Mouse (Mus musculus) MEL (cell line): ENCODE data around the gene Fam50a. TPM values are rescaled to one million over a fixed set of nuclear protein-coding genes. Genes with fewer than 3 reads are reported as not detected.

Experiments used
- DNase-seq: peaks from one replicate; pipeline ENCODE4 v3.0.0; 2011; ENCODE audit warnings: low read depth, low spot score
- H3K27ac ChIP-seq: 2 replicates; pipeline ENCODE4 v1.5.1; 2012; ENCODE audit warnings: low read depth, mild to moderate bottlenecking, control low read depth, low read length, moderate library complexity; ENCODE audit not compliant: control insufficient read depth
- H3K27me3 ChIP-seq, 2 experiments: fragments of 150-350 bp in 1 of 2; sonication (generic) in 1 of 2; 2 replicates each; pipeline ENCODE4 v1.6.1; 2012; ENCODE audit warnings: low read length in 2 of 2, mild to moderate bottlenecking in 2 of 2, improper control_type of control experiment in 1 of 2, moderate library complexity in 1 of 2; ENCODE audit not compliant: insufficient read depth in 2 of 2, control insufficient read depth in 1 of 2
- H3K36me3 ChIP-seq, 2 experiments: 2 replicates each; pipeline ENCODE4 v1.6.1; 2012 to 2014; ENCODE audit warnings: low read length in 2 of 2, improper control_type of control experiment in 1 of 2, inconsistent platforms in 1 of 2, mild to moderate bottlenecking in 1 of 2; ENCODE audit not compliant: insufficient read depth in 2 of 2, control insufficient read depth in 1 of 2
- H3K4me1 ChIP-seq, 2 experiments: fragments of 150-350 bp in 1 of 2; sonication (generic) in 1 of 2; 2 replicates each; pipeline ENCODE4 v1.6.1; 2012; ENCODE audit warnings: low read length in 2 of 2, improper control_type of control experiment in 1 of 2, mild to moderate bottlenecking in 1 of 2; ENCODE audit not compliant: insufficient read depth in 2 of 2, control insufficient read depth in 1 of 2
- H3K4me3 ChIP-seq, 2 experiments: fragments of 150-350 bp in 1 of 2; sonication (generic) in 1 of 2; 2 replicates each; pipeline ENCODE4 v1.5.1; 2012; ENCODE audit warnings: low read depth in 2 of 2, low read length in 2 of 2, mild to moderate bottlenecking in 2 of 2, moderate library complexity in 2 of 2, control low read depth in 1 of 2, improper control_type of control experiment in 1 of 2; ENCODE audit not compliant: control insufficient read depth in 1 of 2, insufficient read depth in 1 of 2
- H3K79me2 ChIP-seq: 2 replicates; pipeline ENCODE4 v1.6.1; 2012; ENCODE audit warnings: mild to moderate bottlenecking, low read length, moderate library complexity; ENCODE audit not compliant: control insufficient read depth, poor library complexity, insufficient read depth
- H3K9ac ChIP-seq: 2 replicates; pipeline ENCODE4 v1.6.1; 2012; ENCODE audit warnings: low read depth, mild to moderate bottlenecking, control low read depth, low read length, moderate library complexity; ENCODE audit not compliant: control insufficient read depth, poor library complexity, severe bottlenecking
- H3K9me3 ChIP-seq: fragments of 150-350 bp; sonication (generic); replicated peaks from 2 replicates; pipeline ENCODE4 v1.6.1; 2012; ENCODE audit warnings: mild to moderate bottlenecking, low read length, improper control_type of control experiment, moderate library complexity; ENCODE audit not compliant: insufficient read depth
- BHLHE40 ChIP-seq: IDR thresholded peaks from 2 replicates; pipeline ENCODE4 v1.6.1; 2012; ENCODE audit warnings: low read depth, mild to moderate bottlenecking, inconsistent platforms, low read length, improper control_type of control experiment, borderline replicate concordance
- ELF1 ChIP-seq: IDR thresholded peaks from 2 replicates; pipeline ENCODE4 v1.6.1; 2014; ENCODE audit warnings: low read depth, mild to moderate bottlenecking, inconsistent platforms, low read length, improper control_type of control experiment, moderate library complexity
- EP300 ChIP-seq, 2 experiments: IDR thresholded peaks; 2 replicates each; pipeline ENCODE4 v1.6.1; 2011; ENCODE audit warnings: improper control_type of control experiment in 2 of 2, low read length in 2 of 2, low read depth in 1 of 2, mild to moderate bottlenecking in 1 of 2
- KAT2A ChIP-seq: conservative IDR thresholded peaks from 2 replicates; pipeline ENCODE4 v1.6.1; 2012; ENCODE audit warnings: low read depth, low read length, improper control_type of control experiment, inconsistent platforms
- MAFK ChIP-seq: IDR thresholded peaks from 2 replicates; pipeline ENCODE4 v1.6.1; 2011; ENCODE audit warnings: low read depth, mild to moderate bottlenecking, low read length, improper control_type of control experiment, borderline replicate concordance
- MEF2A ChIP-seq: IDR thresholded peaks from 2 replicates; pipeline ENCODE4 v1.6.1; 2014; ENCODE audit warnings: low read depth, mild to moderate bottlenecking, inconsistent platforms, low read length, improper control_type of control experiment; ENCODE audit not compliant: poor library complexity, insufficient replicate concordance, severe bottlenecking; ENCODE audit errors: extremely low read depth
- NELFE ChIP-seq: IDR thresholded peaks from 2 replicates; pipeline ENCODE4 v1.6.1; 2011; ENCODE audit warnings: low read depth, low read length, improper control_type of control experiment
- POLR2A ChIP-seq, 2 experiments: IDR thresholded peaks; 2 replicates each; pipeline ENCODE4 v1.6.1; 2011 to 2012; ENCODE audit warnings: low read length in 2 of 2, mild to moderate bottlenecking in 2 of 2, control low read depth in 1 of 2, improper control_type of control experiment in 1 of 2, low read depth in 1 of 2, moderate library complexity in 1 of 2; ENCODE audit not compliant: control insufficient read depth in 1 of 2, insufficient read depth in 1 of 2, poor library complexity in 1 of 2
- RAD21 ChIP-seq: IDR thresholded peaks from 2 replicates; pipeline ENCODE4 v1.6.1; 2011; ENCODE audit warnings: mild to moderate bottlenecking, low read depth, low read length, improper control_type of control experiment
- SIN3A ChIP-seq: IDR thresholded peaks from 2 replicates; pipeline ENCODE4 v1.6.1; 2012; ENCODE audit warnings: low read length, improper control_type of control experiment, inconsistent platforms
- UBTF ChIP-seq: IDR thresholded peaks from 2 replicates; pipeline ENCODE4 v1.6.1; 2012; ENCODE audit warnings: low read depth, mild to moderate bottlenecking, inconsistent platforms, low read length, improper control_type of control experiment, moderate library complexity, borderline replicate concordance; ENCODE audit not compliant: insufficient read depth
- USF1 ChIP-seq: IDR thresholded peaks from 2 replicates; pipeline ENCODE4 v1.6.1; 2014; ENCODE audit warnings: low read depth, mild to moderate bottlenecking, inconsistent platforms, low read length, improper control_type of control experiment, moderate library complexity
- polyA plus RNA-seq, 2 experiments: library from polyadenylated mRNA; stranded (reverse) in 1 of 2; unstranded in 1 of 2; fragments of >175 nt in 1 of 2; fragments of >200 nt in 1 of 2; gene quantifications; 2 replicates each; pipeline versions ENCODE4 v1.2.1 to v1.2.4; 2012; ENCODE audit warnings: low replicate concordance in 2 of 2, low read depth in 1 of 2; ENCODE audit not compliant: insufficient read length in 2 of 2, insufficient read depth in 1 of 2, missing spikeins in 1 of 2
- total RNA-seq: library from RNA; depleted of rRNA; stranded (reverse); fragments of 300-350 nt; gene quantifications from 2 replicates; pipeline ENCODE4 v1.2.3, GENCODE M21; 2012

The Fam50a gene
- total and polyA plus RNA-seq, 3 experiments, result 46.3 to 107 (median 64.8) TPM

- Histone ChIP-seq H3K79me2 (peaks cover 7% of the 10 kb centered on the region), H3K27ac (peak overlapping the region; percentile 49), H3K9ac (peak overlapping the region; percentile 77), H3K36me3 (peaks cover 0 to 12% of the 10 kb centered on the region in 2 experiments; a peak in 2 of 4 replicates), H3K9me3 (no peaks in the 10 kb centered on the region), H3K4me3 (peak overlapping the region; percentile 61 to 70), H3K27me3 (no peaks in the 10 kb centered on the region), H3K4me1 (peaks cover 5 to 13% of the 10 kb centered on the region in 2 experiments; a peak in 3 of 4 replicates)
- no peak for TF ChIP-seq RAD21
- DNase-seq, result peak; percentile 24
Observed at GRCm38 (mm10) chrX:74329215-74329671, 16.4 kb downstream of the Fam50a start.

DNA sequence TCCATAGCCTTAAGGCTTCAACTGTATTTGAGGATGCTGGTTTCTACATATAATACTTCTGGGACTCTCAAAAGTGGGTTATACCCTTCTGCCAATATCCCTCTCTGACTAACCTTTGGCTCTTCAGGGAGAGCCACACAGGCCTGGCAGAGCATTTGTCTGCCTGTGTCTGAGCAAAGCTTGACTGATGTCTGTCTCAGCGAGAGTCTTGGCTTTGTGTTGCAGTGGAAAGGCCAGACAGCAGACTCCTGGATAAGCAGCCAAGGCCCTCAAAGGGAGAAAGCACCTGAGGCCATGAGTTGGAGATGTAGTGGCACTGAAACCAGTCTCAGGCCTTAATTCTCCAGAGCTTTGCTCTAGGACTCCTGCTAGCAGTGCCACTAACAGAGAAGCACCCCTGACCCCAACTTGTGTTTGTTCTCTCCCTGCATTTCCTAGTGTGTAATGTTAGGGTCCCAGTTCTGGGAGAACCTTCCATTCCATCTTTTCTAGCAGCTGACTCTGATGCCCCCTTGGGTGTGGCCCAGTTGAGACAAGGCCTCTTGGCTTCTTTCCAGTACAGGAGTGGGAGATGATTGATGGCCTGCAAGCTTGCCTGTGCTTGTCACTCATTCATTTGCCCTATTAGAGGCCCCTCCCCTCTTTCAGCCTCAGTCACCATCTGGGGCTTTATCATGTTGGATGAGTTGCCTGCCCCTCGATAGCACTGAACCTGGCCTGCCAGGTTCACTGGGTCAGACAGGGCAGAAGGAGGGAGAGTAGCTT lies 17.5 kb downstream of the Fam50a start:
- Histone ChIP-seq H3K9ac (peak overlapping the region; percentile 77), H3K27me3 (no peaks in the 10 kb centered on the region), H3K79me2 (peaks cover 7% of the 10 kb centered on the region), H3K4me1 (peaks cover 5 to 13% of the 10 kb centered on the region in 2 experiments; a peak in 3 of 4 replicates), H3K9me3 (no peaks in the 10 kb centered on the region)
- peak; percentile 59 for DNase-seq
- TF ChIP-seq USF1, result no peak
- TF ChIP-seq EP300 (IDR thresholded peaks at IDR 0.05; ENCODE audit: low read depth in 1 of 2, low read length in 2 of 2), result no peak
- no peak for TF ChIP-seq SIN3A
- no peak for TF ChIP-seq ELF1
- TF ChIP-seq, all 39 proteins: peak for 0
- Histone ChIP-seq H3K4me3 (peak overlapping the region; percentile 61 to 70; a peak in 3 of 4 replicates), H3K27ac (peak overlapping the region; percentile 58), H3K36me3 (peaks cover 0 to 12% of the 10 kb centered on the region in 2 experiments; a peak in 2 of 4 replicates)

DNA sequence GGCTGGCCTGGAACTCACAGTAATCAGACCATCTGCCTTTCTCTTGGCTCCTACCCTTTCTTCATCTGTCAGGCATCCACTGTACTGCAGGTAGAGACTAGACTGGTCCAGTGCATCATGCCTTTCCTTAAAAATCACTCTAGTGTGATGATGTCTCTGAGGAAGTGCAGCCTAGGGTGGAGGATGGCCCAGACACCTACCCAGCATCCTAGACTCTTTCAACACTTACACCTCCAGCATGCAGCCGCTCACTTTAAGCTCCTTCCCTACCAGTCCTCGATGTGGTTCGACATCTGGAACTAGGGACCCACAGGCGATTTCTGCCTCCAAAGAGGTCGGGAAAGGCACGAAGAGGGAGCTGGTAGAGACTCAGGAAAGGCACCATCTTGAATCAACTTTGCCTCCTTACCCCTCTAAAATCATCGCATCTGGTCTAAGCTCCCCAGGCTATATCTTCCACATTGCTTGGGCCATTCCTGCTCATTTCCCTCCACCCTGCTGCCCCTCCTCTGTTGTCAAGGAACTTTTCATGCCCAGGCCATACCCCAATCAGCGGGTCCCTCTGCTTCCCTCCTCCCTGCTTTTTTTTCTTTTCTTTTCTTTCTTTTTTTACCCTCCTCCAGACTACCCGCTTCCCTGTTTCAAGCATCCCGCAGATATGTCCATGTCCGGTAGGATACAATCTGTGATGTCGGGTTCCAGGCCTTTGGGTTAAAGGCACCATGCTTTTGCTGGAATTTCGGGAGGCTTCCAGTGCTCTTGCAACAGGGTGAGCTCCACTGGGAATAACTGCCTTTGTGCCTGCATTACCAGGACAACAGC lies 40.0 kb downstream of the Fam50a start:
- H3K79me2 ChIP-seq, result peaks cover 5% of the 10 kb centered on the region; the same call in 1 of the 2 replicates
- TF ChIP-seq MAFK (no peak), UBTF (no peak), MEF2A (no peak), USF1 (no peak), KAT2A (no peak), EP300 (IDR thresholded peaks at IDR 0.05; ENCODE audit: low read depth in 1 of 2, low read length in 2 of 2) (no peak), POLR2A (IDR thresholded peaks at IDR 0.05; ENCODE audit: control insufficient read depth in 1 of 2, insufficient read depth in 1 of 2, low read depth in 1 of 2, low read length in 2 of 2, poor library complexity in 1 of 2) (no peak), SIN3A (no peak), ELF1 (no peak), NELFE (no peak), BHLHE40 (no peak)
- peaks cover 0 to 2% of the 10 kb centered on the region in 2 experiments; a peak in 1 of 4 replicates for H3K36me3 ChIP-seq
- peaks cover 0 to 3% of the 10 kb centered on the region in 2 experiments; a peak in 2 of 4 replicates for H3K4me1 ChIP-seq
- peak; percentile 18 for DNase-seq
- peak overlapping the region; percentile 91 to 92 for H3K4me3 ChIP-seq
- no peaks in the 10 kb centered on the region for H3K9me3 ChIP-seq
- H3K27ac ChIP-seq, result peak overlapping the region; percentile 45
- H3K9ac ChIP-seq, result peak overlapping the region; percentile 91
- H3K27me3 ChIP-seq, result no peaks in the 10 kb centered on the region
